Mouse (Mus musculus): ENCODE data around the gene Fpgt. TPM values are rescaled to one million over a fixed set of nuclear protein-coding genes. Genes with fewer than 3 reads are reported as not detected.

The Fpgt gene
- 0.34 and 0.73 TPM in 2 replicates for polyA plus RNA-seq (2012; ENCODE audit: low replicate concordance)

DNA sequence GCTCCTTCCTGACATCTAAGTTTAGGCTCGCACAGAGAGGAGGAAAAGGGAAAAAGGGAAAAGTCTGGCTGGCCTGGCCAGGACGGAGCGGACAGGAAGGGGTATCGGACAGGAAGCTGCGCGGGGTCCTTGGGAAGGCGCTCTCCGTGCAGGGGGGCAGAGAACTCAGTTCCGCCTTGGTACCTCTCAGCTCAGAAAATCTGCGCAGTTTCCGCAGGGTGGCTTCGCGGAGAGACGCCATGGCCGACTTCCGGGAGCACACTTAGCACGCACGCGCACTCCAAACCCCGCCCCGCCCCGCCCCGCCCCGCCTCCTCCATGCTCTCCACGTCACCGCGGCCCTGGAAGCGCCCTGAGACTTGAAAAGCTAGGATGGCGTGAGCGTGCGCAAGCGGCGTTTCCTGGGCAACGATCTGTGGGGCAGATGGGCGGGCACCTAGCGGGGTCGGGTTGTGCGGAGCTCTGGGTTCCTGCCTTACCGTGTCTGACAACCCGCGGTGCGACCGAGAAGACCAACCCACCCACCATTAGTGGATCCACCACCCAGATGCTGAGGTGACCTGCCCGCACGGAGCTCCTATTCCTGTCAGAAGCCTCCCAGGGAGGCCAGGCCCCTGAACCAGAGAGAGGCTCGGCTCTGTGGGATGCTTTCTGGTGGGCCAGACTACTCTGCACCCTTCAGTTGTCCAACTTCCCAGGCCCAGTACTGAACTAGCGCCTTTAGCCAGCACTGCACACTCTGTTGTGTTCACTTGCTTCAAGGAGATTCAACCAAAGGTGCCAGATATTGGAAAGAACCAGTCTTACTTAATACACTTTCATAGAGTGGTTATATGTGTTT is at the start of gene Fpgt, which contains the start of gene Lrriq3:
Fpgt (minus strand) TSS at position 288 of the 841 bp plus-strand sequence.
Lrriq3 (plus strand) TSS at position 319 of the 841 bp plus-strand sequence.

DNA sequence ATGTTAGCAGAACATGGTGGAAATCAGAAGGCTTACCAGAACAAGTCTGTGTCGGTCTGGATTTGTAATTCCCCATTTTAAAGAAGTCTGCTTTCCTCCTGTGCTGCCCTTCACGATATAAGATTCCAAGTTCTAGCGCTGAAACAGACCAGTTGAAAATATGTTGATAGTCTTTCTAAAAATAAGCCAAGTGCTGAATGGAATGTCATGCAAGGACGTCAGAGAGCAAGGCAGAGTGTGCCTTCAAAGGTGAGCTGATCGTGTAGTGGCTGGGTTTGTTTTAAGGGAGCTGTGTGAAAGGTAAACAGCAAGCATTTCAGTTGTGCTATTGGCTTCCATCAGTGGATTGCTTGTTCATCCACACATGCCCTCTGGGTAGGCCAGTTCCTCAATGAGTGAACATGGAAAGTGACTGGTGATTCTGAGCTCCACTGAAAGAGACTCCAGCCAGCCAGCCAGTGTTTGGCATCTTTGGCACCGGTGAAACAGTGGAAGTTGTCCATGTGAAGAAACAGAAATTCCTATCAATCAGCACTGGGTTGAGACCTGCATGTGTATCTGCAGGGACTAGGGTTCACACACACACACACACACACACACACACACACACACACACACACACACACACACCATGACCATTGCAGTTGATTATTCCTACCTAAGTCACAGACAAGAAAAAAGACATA is 37.8 kb downstream of the Fpgt start, which contains the start of gene Tnni3k:
Tnni3k (minus strand) TSS at position 177 of the 686 bp plus-strand sequence.

Other genes with a start within 250 kb of the Fpgt start
- not detected in 2 replicates for gene Tnni3k, start 38.0 kb downstream of the Fpgt start, polyA plus RNA-seq (2012; ENCODE audit: low replicate concordance)
- gene Lrriq3, start within 50 bp of the Fpgt start, polyA plus RNA-seq (2012; ENCODE audit: low replicate concordance), result 0.37 TPM in 2 replicates

All from hematopoietic multipotent progenitor cell, adult 10-12 weeks (in vitro differentiated cells).